Mouse (Mus musculus) spleen, postnatal 10 days (tissue): Measurements from ENCODE around the gene Acsl1.
A peak's percentile ranks its signal among the peaks of the same experiment; 100 is the strongest.
"Not testable (repeated sequence)": the region's sequence is repeated elsewhere in the genome, so short reads cannot be mapped to it uniquely, and the experiment has no call there.

Source experiments
- DNase-seq, 2 experiments: peaks; one replicate each; pipeline ENCODE4 v3.0.0; 2021 to 2022; ENCODE audit warnings: low spot score in 2 of 2

Acsl1 gene

DNA sequence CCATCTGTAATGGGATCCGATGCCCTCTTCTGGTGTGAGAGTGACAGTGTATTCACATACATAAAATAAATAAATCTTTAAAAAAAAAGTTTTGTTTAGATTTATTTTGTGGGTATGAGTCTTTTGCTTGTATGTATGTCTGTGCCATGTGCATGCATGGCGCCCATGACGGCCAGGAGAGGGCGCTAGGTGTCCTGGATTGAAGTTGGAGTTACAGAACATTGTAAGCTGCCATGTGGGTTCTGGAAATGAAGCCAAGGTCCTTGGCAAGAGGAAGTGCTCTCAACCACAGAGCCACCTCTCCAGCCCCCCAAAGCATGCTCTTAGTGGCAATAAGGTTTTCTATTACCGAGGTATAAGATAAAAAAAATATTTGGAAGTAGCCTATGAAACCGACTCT lies 88.6 kb downstream of the Acsl1 start:
- DNase-seq = peak in 1 of 2 experiments; percentile 73

DNA sequence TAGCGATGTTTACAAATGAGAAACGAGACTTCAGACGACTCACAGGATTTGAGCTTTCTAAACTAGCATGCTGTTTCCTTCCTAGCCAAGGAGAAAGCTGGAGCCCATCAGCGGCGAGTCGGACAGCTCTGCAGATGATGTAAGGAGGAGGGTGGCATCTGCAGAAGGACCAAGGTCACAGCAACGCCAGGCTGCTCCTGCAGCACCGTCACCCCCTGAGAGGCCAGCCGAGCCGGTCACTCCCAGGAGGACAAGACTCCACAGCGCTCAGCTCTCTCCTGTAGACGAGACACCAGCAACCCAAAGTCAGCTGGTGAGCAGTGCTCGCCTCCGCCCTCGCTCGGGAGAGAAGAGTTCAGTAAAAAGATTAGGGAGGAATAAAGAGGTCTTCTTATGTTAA lies 91.5 kb downstream of the Acsl1 start:
- DNase-seq = no peak

GRCm38 (mm10) chr8:46566914-46567529 lies 96.2 kb downstream of the Acsl1 start:
- DNase-seq = no peak

DNA sequence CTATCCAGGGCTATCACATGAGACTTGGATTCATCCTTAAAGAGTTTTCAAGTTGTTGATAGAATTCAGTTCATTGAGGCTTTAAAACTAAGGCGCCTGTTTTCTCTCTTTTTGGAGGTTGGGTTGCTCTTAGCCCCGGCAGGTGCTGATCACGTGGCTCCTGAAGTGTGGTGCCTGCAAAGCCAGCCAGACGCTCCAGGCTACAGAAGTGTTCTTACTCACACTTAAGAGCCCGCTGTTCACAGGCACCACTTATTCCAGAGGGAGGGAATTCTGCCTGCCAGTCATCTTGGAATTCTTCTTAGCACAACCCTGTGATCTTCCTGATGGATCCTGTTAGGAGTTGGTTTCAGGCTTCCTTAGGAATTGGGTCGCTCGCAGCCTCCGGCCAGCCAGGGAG lies 97.1 kb downstream of the Acsl1 start:
- no peak for DNase-seq

GRCm38 (mm10) chr8:46568942-46569341 lies 98.1 kb downstream of the Acsl1 start:
- no peak for DNase-seq

DNA sequence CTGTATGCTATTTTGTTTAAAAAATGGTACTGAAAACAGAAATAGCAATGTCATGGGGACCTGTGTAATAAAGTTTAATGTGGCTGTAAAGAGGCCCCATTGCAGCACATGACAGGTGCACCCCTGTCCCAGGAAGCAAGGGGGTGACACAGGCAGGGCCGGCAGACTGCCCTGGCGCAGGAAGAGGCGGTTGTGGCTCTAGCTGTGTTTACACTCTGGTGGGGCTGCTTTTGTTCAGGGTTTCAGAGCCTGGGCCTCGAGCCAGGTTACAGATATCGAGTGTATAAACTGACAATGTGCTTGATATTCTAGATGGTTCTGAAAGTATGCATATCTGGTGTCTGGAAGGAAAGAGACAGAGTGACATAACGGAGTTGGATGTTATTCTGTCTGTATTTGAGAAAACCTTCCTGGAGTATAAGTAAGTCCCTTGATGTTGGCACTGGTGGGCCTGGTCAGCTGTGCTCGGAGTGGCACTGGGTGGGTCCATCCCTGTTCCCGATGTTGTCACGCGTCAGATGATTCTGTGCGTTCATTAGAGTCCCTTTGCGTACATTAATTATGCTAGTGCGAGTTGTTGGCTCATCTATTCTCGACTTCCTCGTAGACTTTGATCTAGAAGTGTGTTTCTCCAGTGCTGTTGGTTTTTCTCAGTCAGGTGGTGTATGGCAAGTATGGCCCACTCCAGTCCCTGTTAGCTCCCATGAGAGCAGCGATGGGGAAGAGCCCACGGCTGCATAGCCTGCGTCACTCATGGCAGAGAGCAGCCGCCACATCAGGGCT lies 99.0 kb downstream of the Acsl1 start:
- DNase-seq = no peak

DNA sequence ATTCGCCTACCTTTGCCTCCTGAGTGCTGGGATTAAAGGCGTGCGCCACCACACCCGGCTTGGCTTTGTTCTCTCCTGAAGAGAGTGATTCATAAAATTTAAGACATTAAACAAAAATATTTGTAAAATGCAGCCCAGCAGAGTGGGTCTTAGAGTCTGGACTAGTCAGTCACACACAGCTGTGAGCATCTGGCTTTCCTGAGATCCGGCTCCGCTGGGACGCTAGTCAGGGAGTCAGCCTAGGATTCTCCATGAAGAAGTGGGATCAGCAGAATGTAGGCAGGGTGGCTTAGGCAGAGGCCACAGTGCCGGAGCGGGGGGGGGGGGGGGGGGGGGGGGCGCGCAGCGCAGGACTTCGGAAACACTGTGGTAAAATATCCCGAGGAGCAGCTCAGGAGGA lies 99.8 kb downstream of the Acsl1 start:
- DNase-seq = no peak

- no peak for DNase-seq
Measured at GRCm38 (mm10) chr8:46573446-46573845, 102.6 kb downstream of the Acsl1 start.

DNA sequence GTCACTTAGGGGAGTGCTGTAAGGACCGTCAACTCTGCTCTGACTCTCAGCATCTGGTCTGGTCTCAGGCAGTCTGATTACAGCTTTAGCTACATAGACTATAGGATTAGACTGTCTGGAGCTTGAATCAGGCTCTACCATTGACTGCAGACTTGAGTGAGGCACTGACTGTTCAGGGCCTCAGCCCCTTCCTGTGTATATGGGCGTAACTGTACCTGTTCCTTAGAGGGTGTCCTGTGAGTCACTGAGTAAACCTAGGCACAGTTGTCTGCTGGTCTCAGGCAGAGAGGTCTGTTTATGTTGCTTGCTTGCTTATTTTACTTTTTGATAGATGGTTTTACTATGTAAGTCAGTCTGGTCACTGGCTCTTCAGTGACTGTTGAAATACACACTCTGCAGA lies 103.1 kb downstream of the Acsl1 start:
- no peak for DNase-seq

GRCm38 (mm10) chr8:46578794-46579193 lies 108.0 kb downstream of the Acsl1 start:
- no peak for DNase-seq

DNA sequence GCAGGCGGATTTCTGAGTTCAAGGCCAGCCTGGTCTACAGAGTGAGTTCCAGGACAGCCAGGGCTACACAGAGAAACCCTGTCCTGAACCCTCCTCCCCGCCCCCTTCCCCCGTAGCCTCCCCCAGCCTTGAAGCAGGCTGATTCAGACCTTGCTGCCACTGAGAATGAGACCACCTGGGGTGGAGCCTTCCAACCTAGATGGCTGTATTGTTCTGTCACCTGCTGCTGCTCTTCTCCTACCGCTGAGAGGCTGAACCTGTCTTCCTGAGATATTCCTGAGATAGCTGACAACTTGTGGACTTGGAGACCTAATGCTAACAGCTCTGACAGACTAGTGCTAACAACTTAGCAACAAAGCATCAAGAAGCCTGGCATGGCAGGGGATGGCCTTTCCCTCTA lies 113.5 kb downstream of the Acsl1 start:
- not testable (repeated sequence) for DNase-seq

DNA sequence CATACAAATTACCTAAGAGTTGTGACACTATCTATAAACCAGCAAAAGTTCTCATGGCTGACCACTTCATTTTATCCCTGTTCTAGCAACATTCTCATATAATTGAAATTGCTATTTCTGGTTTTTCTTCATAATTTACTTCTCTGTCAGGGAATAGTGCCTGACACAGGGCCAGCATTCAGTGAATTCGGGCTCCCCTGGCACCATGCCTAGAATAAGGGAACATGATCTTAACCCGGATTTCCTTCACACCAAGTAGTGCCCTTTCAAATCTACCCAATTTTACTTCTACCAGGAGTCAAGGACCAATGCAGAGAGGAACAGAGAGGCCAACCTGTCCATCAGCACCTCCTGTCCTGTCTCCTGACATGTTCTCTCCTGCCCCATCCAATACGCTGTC lies 114.7 kb downstream of the Acsl1 start:
- DNase-seq = no peak
